Mouse (Mus musculus): ENCODE measurements around the gene Olfr613.
"Not testable (repeated sequence)": the region's sequence is repeated elsewhere in the genome, so short reads cannot be mapped to it uniquely, and the experiment has no call there.

- TF ChIP-seq CTCF (conservative IDR thresholded peaks at IDR 0.05; ENCODE audit: low read length); NANOG (IDR thresholded peaks at IDR 0.05; ENCODE audit: borderline replicate concordance, low read length): not testable (repeated sequence)
Observed at GRCm38 (mm10) chr7:103520746-103521145, 27.1 kb upstream of the Olfr613 start, which contains the start of gene Olfr611.
